Mouse (Mus musculus) T-helper 17 cell (primary cell): Measurements from ENCODE around the gene Rxrb.
"Not testable (repeated sequence)": the region's sequence is repeated elsewhere in the genome, so short reads cannot be mapped to it uniquely, and the experiment has no call there.

Experiments
- in situ Hi-C, 2 experiments: fragments of 300-600 bp; cut with MboI, MseI; formaldehyde crosslinking; loops; 1 replicate in 1 of 2; 2 replicates in 1 of 2; pipeline ENCODE4 v1.15.1; 2025; ENCODE audit warnings: high pct_unique_total_duplicates in 2 of 2

The Rxrb gene

GRCm38 (mm10) chr17:34031465-34032173, at the start of gene Rxrb, which contains the start of gene Slc39a7:
Gene Rxrb, plus strand, starts transcription at chr17:34031812.
Gene Slc39a7, minus strand, starts transcription at chr17:34031682.
- in situ Hi-C loops = no loop called here

GRCm38 (mm10) chr17:33982136-33982535, 49.5 kb upstream of the Rxrb start:
- in situ Hi-C loops = loop anchor here (10.0 to 25.0 kb wide), 2 partner anchors 1405 to 1473 kb away; partner anchors contain the start of gene H2-Q4 (in 1 of the 2)

DNA sequence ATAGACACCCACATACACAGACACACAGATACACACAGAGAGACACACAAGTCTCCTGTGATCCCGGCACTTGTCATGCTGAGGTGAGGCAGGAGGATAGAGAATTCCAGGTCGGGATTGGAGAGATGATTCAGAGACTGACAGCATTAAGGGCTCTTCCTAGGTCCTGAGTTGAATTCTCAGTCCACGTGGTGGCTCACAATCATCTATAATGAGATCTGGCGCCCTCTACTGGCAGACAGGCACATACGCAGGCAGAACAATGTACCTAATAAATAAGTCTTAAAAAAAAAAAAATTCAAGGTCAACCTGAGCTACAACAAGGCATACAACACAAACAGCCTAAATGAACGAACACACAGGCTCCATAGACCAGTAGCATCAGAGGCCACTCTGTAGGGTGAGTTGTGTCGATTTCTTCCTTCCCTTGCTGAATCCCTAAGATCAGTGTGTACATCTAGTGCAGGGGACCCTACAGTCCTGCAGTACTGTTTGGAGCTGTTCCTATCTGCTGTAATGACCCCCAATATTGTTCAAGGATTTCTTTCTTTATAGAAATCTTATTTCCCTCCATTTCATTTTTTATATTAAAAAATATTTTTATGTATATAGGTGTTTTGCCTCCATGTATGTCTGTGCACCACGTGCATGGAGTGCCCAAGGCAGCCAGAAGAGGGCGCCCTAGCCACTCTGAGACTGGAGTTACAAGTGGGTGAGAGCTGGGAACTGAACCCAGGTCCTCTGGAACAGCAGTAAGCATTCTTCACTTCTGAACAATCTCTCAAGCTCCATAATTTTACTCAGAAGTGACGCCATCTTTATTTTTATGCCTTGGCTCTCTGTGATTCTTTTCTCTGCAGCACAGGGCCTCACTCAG, 39.6 kb upstream of the Rxrb start:
- in situ Hi-C loops = loop anchor here in 1 of 2 experiments (25.0 kb wide), 1 partner anchor 1395 kb away; the partner anchor contains the start of gene H2-Q4

- in situ Hi-C loops = loop anchor here in 1 of 2 experiments (5.0 to 25.0 kb wide), 2 partner anchors 1392 to 1477 kb away; partner anchors contain the start of genes H2-Q10 and H2-Q4
These were observed 36.7 kb upstream of the Rxrb start for GRCm38 (mm10) chr17:33994959-33995358.

DNA sequence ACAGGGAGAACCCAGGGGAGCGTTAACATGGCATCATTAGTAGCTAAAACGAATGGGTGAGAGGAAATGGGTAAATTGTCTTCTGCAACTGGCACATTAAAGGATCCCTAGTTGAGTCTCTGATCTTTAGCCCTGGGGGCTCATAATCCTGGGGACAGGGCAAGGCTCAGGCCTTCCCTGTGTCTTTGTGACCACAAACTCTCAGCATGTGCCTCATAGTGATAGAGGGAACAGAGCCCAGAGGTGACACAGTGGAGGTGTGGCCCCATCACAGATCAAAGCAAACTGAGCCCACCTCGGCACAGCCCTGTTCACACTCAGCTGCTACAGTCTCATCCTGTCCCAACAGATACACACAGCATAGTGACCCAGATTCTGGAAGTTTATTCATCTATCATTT, 36.0 kb upstream of the Rxrb start:
- in situ Hi-C loops = loop anchor here in 1 of 2 experiments (5.0 to 25.0 kb wide), 2 partner anchors 1392 to 1477 kb away; partner anchors contain the start of genes H2-Q10 and H2-Q4

GRCm38 (mm10) chr17:33997025-33997424, 34.6 kb upstream of the Rxrb start:
- in situ Hi-C loops = loop anchor here in 1 of 2 experiments (5.0 to 25.0 kb wide), 2 partner anchors 1390 to 1475 kb away; partner anchors contain the start of genes H2-Q10 and H2-Q4

- in situ Hi-C loops = loop anchor here in 1 of 2 experiments (5.0 to 25.0 kb wide), 2 partner anchors 1389 to 1474 kb away; partner anchors contain the start of genes H2-Q10 and H2-Q4
These were observed 32.9 kb upstream of the Rxrb start for GRCm38 (mm10) chr17:33998697-33999096.

DNA sequence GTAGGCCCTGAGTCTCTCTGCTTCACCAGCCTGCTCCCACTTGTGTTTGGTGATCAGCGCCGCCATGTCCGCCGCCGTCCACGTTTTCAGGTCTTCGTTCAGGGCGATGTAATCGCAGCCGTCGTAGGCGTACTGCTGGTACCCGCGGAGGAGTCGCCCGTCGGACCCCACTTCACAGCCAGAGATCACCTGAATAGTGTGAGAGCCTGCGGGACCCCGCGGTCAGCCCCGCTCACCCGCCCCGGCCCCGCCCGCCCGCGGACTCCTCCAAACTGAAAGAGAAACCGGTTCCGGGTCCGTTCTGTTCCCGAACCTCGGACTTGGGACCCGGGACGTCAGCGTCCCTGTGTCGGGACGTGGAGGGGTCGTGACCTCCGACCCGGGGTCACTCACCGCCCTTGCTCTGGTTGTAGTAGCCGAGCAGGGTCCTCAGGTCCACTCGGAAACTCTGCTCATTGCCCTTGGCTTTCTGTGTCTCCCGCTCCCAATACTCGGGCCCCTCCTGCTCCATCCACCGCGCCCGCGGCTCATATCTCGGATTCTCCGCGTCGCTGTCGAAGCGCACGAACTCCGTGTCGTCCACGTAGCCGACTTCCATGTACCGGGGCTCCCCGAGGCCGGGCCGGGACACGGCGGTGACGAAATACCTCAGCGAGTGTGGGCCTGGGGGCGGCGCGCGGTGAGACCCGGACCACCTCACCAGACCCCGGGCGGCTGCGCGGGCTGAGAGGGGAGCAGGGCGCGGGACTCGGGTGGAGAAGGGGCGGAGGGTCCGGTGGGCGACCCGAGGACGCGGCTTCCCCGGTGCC, 32.1 kb upstream of the Rxrb start:
- in situ Hi-C loops = loop anchor here in 1 of 2 experiments (5.0 to 25.0 kb wide), 2 partner anchors 1388 to 1473 kb away; partner anchors contain the start of genes H2-Q10 and H2-Q4

DNA sequence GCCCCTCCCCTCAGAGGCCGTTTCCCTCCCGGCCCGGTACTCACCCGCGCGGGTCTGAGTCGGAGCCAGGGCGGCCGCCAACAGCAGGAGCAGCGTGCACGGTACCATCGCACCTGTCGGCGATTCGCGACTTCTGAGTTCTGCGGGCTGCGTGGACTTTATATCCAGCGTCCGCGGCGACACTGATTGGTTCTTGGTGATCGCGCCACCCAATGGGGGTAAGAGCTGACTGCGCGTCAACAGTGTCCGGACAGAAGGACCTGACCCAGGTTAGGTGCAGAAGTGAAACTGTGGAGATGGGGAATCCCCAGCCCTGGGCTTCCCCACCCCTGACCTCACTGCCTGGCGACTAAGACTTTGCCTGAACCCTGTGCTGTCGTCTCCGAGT, 31.5 kb upstream of the Rxrb start, which contains the start of gene H2-K1:
TSS of gene H2-K1 (minus strand) at position 198 of the 388 bp plus-strand sequence.
- in situ Hi-C loops = no loop called here

DNA sequence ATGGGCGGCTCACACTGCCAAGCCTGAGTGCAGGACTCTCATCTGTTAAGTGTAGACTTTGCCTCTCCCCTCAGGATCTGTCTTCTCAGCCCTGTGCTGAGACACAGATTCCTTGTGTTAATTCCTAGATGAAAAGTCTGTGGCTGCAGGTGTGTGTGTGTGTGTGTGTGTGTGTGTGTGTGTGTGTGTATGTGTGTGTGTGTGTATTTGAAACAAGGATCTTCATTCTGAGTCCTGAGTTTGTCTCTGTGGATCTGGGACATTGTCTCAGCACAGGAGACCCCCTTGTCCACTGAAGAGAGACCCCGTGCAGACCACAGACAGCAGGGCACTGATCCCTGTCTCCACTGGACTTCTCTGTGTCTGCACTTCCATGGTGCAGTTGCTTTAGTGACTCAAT, 30.8 kb upstream of the Rxrb start:
- in situ Hi-C loops = not testable (repeated sequence)

DNA sequence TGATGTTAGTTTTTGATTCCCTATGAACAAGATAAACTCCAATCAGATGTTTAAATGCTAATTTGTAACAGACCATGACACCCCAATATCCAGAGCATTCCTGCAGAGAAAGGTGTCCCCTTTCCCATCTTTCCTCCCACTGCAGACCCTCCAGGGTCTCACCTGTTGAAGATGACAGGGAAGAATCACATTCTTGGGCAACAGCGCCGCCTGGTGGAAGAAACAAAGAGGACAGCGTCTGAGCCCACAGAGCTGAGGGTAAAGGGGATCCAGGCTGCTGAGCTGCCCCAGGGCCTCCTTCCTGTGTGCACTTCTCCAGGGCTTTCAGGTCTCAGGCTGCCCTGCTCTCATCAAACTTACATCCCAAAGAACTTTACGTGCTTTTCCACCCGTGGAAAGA, 28.2 kb upstream of the Rxrb start:
- in situ Hi-C loops = no loop called here

DNA sequence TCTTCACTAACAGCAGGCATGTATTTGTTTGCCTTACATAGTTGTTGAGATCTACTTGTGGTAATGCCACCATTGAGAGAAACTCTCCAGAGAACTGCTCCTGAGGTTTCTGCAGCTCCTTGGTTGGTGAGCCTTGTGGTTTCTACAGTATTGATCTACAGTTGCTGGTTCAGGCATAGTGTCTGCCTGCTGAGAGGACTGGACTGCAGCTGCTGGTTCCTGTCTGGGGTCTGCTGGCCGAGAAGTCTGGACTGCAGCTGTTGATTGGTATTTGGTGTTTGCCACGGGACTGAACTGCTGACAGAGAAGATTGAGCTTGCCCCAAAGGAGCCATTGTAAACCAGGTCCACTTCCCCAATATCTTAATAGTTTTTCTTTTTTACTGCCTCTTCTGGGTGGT, 25.0 kb upstream of the Rxrb start:
- in situ Hi-C loops = no loop called here

DNA sequence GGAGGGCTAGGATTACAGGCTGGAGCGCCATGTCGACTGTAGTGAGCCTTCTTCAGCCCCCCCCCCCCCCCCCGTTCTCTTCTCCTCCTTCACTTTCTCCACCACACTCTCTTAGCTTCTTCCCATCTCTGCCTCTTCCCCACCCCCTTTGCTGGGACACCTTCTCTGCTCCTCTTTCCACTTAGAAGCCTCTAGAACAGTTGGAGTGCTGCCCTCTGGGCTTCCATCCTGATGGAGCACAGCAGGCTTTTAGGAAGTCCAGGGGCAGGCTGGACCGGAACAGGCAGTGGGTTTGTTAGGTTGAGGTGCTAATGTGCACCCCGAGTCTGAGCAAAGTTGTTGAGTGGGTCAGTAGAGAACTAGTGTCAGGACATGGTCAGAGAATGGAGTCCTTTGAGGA, 21.5 kb upstream of the Rxrb start:
- in situ Hi-C loops = no loop called here

- in situ Hi-C loops = no loop called here
These were observed 18.2 kb upstream of the Rxrb start for GRCm38 (mm10) chr17:34013436-34013835.

GRCm38 (mm10) chr17:34021539-34022413, 9.8 kb upstream of the Rxrb start:
- in situ Hi-C loops = no loop called here

- in situ Hi-C loops = no loop called here
These were observed 9.2 kb upstream of the Rxrb start for GRCm38 (mm10) chr17:34022414-34022783.

GRCm38 (mm10) chr17:34022987-34023386, 8.6 kb upstream of the Rxrb start:
- in situ Hi-C loops = no loop called here

GRCm38 (mm10) chr17:34023678-34024077, 7.9 kb upstream of the Rxrb start:
- in situ Hi-C loops = no loop called here

DNA sequence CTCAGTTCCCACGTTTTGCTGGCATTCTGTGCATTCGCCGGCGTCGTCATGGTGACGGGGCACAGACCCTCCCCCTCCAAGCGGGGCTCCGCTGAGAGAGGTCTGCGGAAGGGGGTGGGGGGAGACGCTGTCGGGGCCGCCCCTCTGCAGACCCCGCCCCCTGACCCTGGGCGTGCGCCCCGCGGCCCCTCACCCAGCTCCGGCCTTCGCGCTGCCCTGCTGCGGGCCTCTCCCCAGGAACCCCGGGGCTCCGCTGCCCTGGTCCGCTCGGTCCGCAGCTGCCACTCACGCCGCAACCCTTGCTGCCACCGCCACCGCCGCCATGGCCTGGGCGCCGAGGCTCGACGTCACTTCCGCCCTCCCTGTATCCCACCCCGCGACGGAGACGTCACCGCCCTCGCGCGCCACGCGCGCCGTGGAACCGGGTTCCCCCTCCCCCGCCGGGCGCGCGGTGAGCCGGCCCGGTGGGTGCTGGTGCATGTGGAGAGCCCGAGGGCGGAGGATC, 7.2 kb upstream of the Rxrb start, which contains the start of gene Ring1:
TSS of gene Ring1 (minus strand) at position 364 of the 505 bp plus-strand sequence.
- in situ Hi-C loops = no loop called here
